Mouse (Mus musculus) forebrain, embryonic 16.5 days (tissue): ENCODE data around the gene Adamts18. TPM values are rescaled to one million over a fixed set of nuclear protein-coding genes. Genes with fewer than 3 reads are reported as not detected.

Source experiments
- ATAC-seq: fragments of 200-750 bp; cut with Nextera tagmentation; 2 replicates; pipeline ENCODE4 v1.8.0; 2017; ENCODE audit warnings: mild to moderate bottlenecking, moderate library complexity
- H3K27ac ChIP-seq: fragments of 300-500 bp; sonication (generic); 2 replicates; pipeline ENCODE4 v1.5.1; 2014; ENCODE audit warnings: low read length, control low read depth
- H3K27me3 ChIP-seq: fragments of 300-500 bp; sonication (generic); replicated peaks from 2 replicates; pipeline ENCODE4 v1.6.1; 2014; ENCODE audit warnings: low read length; ENCODE audit not compliant: control insufficient read depth, insufficient read depth
- H3K36me3 ChIP-seq: fragments of 300-500 bp; sonication (generic); 2 replicates; pipeline ENCODE4 v1.6.1; 2014; ENCODE audit not compliant: control insufficient read depth, insufficient read depth
- H3K4me1 ChIP-seq: fragments of 300-500 bp; sonication (generic); replicated peaks from 2 replicates; pipeline ENCODE4 v1.6.1; 2014; ENCODE audit warnings: low read length; ENCODE audit not compliant: control insufficient read depth, insufficient read depth
- H3K4me2 ChIP-seq: fragments of 300-500 bp; sonication (generic); 2 replicates; pipeline ENCODE4 v1.6.1; 2014; ENCODE audit warnings: mild to moderate bottlenecking, low read length, control low read depth
- H3K4me3 ChIP-seq: fragments of 300-500 bp; sonication (generic); replicated peaks from 2 replicates; pipeline ENCODE4 v1.5.1; 2014; ENCODE audit warnings: mild to moderate bottlenecking, low read length, control low read depth
- H3K9ac ChIP-seq: fragments of 300-500 bp; sonication (generic); replicated peaks from 2 replicates; pipeline ENCODE4 v1.6.1; 2014; ENCODE audit warnings: low read depth, low read length, control low read depth
- H3K9me3 ChIP-seq: fragments of 300-500 bp; sonication (generic); 2 replicates; pipeline ENCODE4 v1.6.1; 2016; ENCODE audit warnings: low read length; ENCODE audit not compliant: control insufficient read depth
- WGBS: fragments of 180-500 bp; shearing (Covaris S2); extraction: QIAGEN DNeasy Blood & Tissue Kit; methylation state at CpG from one replicate; pipeline ENCODE4 v1.1.7; 2014; 5-methylcytosine and 5-hydroxymethylcytosine counted together
- polyA plus RNA-seq: library from polyadenylated mRNA; unstranded; fragments of >200 nt; fragmentation: Nextera tagmentation; extraction: Ambion mirVana; gene quantifications from 2 replicates; pipeline ENCODE4 v1.2.1, GENCODE M21; 2015

The Adamts18 gene
- polyA plus RNA-seq, 1 experiment from 2014 or later, result 23.3 TPM

GRCm38 (mm10) chr8:113687889-113688542, 160.5 kb downstream of the Adamts18 start:
- ATAC-seq, result peak; percentile 59
- H3K4me1 ChIP-seq, result peaks cover 14% of the 10 kb centered on the region
- H3K27me3 ChIP-seq, result no peaks in the 10 kb centered on the region
- peak overlapping the region; percentile 32; the same call in 1 of the 2 replicates for H3K27ac ChIP-seq
- H3K4me2 ChIP-seq, result peak overlapping the region; percentile 4; the same call in 1 of the 2 replicates
- 58% methylated on average over 17 of the region's 17 CpGs for WGBS
- H3K36me3 ChIP-seq, result no peaks in the 10 kb centered on the region
- no peak overlapping the region for H3K9ac ChIP-seq
- no peaks in the 10 kb centered on the region for H3K9me3 ChIP-seq
- no peak overlapping the region for H3K4me3 ChIP-seq

- H3K4me1 ChIP-seq, result no peaks in the 10 kb centered on the region; the same call in 1 of the 2 replicates
- WGBS, result 82% methylated on average over 3 of the region's 3 CpGs
- H3K4me3 ChIP-seq, result no peak overlapping the region
- H3K4me2 ChIP-seq, result no peak overlapping the region
- no peaks in the 10 kb centered on the region for H3K36me3 ChIP-seq
- H3K27ac ChIP-seq, result no peak overlapping the region
- no peak for ATAC-seq
- no peaks in the 10 kb centered on the region for H3K27me3 ChIP-seq
- no peaks in the 10 kb centered on the region for H3K9me3 ChIP-seq
- H3K9ac ChIP-seq, result no peak overlapping the region
Measured at GRCm38 (mm10) chr8:113679361-113679760, 169.2 kb downstream of the Adamts18 start.

GRCm38 (mm10) chr8:113676811-113677210, 171.7 kb downstream of the Adamts18 start:
- Histone ChIP-seq H3K27me3 (no peaks in the 10 kb centered on the region), H3K4me3 (no peak overlapping the region), H3K9ac (no peak overlapping the region), H3K9me3 (no peaks in the 10 kb centered on the region), H3K4me2 (no peak overlapping the region), H3K27ac (no peak overlapping the region), H3K36me3 (no peaks in the 10 kb centered on the region), H3K4me1 (peaks cover 5% of the 10 kb centered on the region; the same call in 1 of the 2 replicates)
- no peak for ATAC-seq
- WGBS, result 88% methylated on average over 1 of the region's 1 CpGs

- Histone ChIP-seq H3K4me1 (peaks cover 5% of the 10 kb centered on the region; the same call in 1 of the 2 replicates), H3K27me3 (no peaks in the 10 kb centered on the region), H3K9me3 (no peaks in the 10 kb centered on the region), H3K36me3 (no peaks in the 10 kb centered on the region), H3K9ac (no peak overlapping the region), H3K4me2 (no peak overlapping the region), H3K4me3 (no peak overlapping the region), H3K27ac (no peak overlapping the region)
- WGBS, result 29% methylated on average over 2 of the region's 2 CpGs
- 0 out of 2 replicates have a peak, but pooled peaks have one; percentile 49 for ATAC-seq
Measured at GRCm38 (mm10) chr8:113675281-113675680, 173.3 kb downstream of the Adamts18 start.

GRCm38 (mm10) chr8:113674611-113675010, 173.9 kb downstream of the Adamts18 start:
- H3K9ac ChIP-seq, result no peak overlapping the region
- WGBS, result 80% methylated on average over 3 of the region's 3 CpGs
- H3K27me3 ChIP-seq, result no peaks in the 10 kb centered on the region
- H3K36me3 ChIP-seq, result no peaks in the 10 kb centered on the region
- H3K9me3 ChIP-seq, result no peaks in the 10 kb centered on the region
- ATAC-seq, result no peak
- no peak overlapping the region for H3K27ac ChIP-seq
- H3K4me2 ChIP-seq, result no peak overlapping the region
- peaks cover 5% of the 10 kb centered on the region; the same call in 1 of the 2 replicates for H3K4me1 ChIP-seq
- no peak overlapping the region for H3K4me3 ChIP-seq

GRCm38 (mm10) chr8:113673300-113673699, 175.2 kb downstream of the Adamts18 start:
- H3K9ac ChIP-seq, result no peak overlapping the region
- H3K4me1 ChIP-seq, result peaks cover 5% of the 10 kb centered on the region; the same call in 1 of the 2 replicates
- H3K27ac ChIP-seq, result no peak overlapping the region
- no peak overlapping the region for H3K4me3 ChIP-seq
- no peaks in the 10 kb centered on the region for H3K9me3 ChIP-seq
- 15% methylated on average over 3 of the region's 3 CpGs for WGBS
- peak; percentile 32; the same call in 1 of the 2 replicates for ATAC-seq
- no peaks in the 10 kb centered on the region for H3K27me3 ChIP-seq
- no peaks in the 10 kb centered on the region for H3K36me3 ChIP-seq
- no peak overlapping the region for H3K4me2 ChIP-seq

- no peaks in the 10 kb centered on the region for H3K36me3 ChIP-seq
- H3K27me3 ChIP-seq, result no peaks in the 10 kb centered on the region
- H3K9me3 ChIP-seq, result no peaks in the 10 kb centered on the region
- no peak overlapping the region for H3K9ac ChIP-seq
- 33% methylated on average over 11 of the region's 11 CpGs for WGBS
- no peak overlapping the region for H3K4me2 ChIP-seq
- H3K27ac ChIP-seq, result peak overlapping the region; percentile 46; the same call in 1 of the 2 replicates
- H3K4me1 ChIP-seq, result peaks cover 5% of the 10 kb centered on the region; the same call in 1 of the 2 replicates
- peak; percentile 91 for ATAC-seq
- no peak overlapping the region for H3K4me3 ChIP-seq
Measured at GRCm38 (mm10) chr8:113672599-113673255, 175.8 kb downstream of the Adamts18 start.

- H3K36me3 ChIP-seq, result no peaks in the 10 kb centered on the region
- H3K9ac ChIP-seq, result no peak overlapping the region
Measured at GRCm38 (mm10) chr8:113669924-113670323, 178.6 kb downstream of the Adamts18 start.

GRCm38 (mm10) chr8:113666714-113667432, 181.7 kb downstream of the Adamts18 start:
- Histone ChIP-seq H3K27ac (peak overlapping the region; percentile 63), H3K4me2 (no peak overlapping the region), H3K4me3 (no peak overlapping the region), H3K9ac (0 out of 2 replicates have a peak overlapping the region, but pooled peaks have one; percentile 17), H3K4me1 (peaks cover 18% of the 10 kb centered on the region), H3K27me3 (no peaks in the 10 kb centered on the region), H3K9me3 (no peaks in the 10 kb centered on the region), H3K36me3 (no peaks in the 10 kb centered on the region)
- peak; percentile 62 for ATAC-seq
- 13% methylated on average over 16 of the region's 16 CpGs for WGBS

More at GRCm38 (mm10) chr8:113669924-113670323, 178.6 kb downstream of the Adamts18 start:
- ATAC-seq, result no peak
- H3K27me3 ChIP-seq, result no peaks in the 10 kb centered on the region
- H3K4me2 ChIP-seq, result no peak overlapping the region
- peaks cover 20% of the 10 kb centered on the region for H3K4me1 ChIP-seq
- no peak overlapping the region for H3K4me3 ChIP-seq
- H3K9me3 ChIP-seq, result no peaks in the 10 kb centered on the region
- WGBS, result 83% methylated on average over 10 of the region's 10 CpGs
- H3K27ac ChIP-seq, result no peak overlapping the region
